Mouse (Mus musculus): Measurements from ENCODE around the gene AC124502.3. TPM values are rescaled to one million over a fixed set of nuclear protein-coding genes. Genes with fewer than 3 reads are reported as not detected.

Gene AC124502.3
- polyA plus RNA-seq, 1 experiment = 2.2 TPM

GRCm38 (mm10) chr19:5045531-5045930 lies 6.8 kb downstream of the AC124502.3 start:
- no peak for TF ChIP-seq POLR2A (IDR thresholded peaks at IDR 0.05; ENCODE audit: borderline replicate concordance, low read depth, low read length)
- no peak for TF ChIP-seq CTCF (IDR thresholded peaks at IDR 0.05; ENCODE audit: low read depth, low read length)
- no peak overlapping the region for H3K27ac ChIP-seq (ENCODE audit: insufficient read depth, low read depth, low read length)
- H3K4me1 ChIP-seq (ENCODE audit: control insufficient read depth, insufficient read depth, low read length) = peaks cover 23% of the 10 kb centered on the region
- H3K4me3 ChIP-seq (ENCODE audit: insufficient read depth, low read length) = no peak overlapping the region

GRCm38 (mm10) chr19:5048138-5049056 lies 9.7 kb downstream of the AC124502.3 start:
- no peak overlapping the region for H3K27ac ChIP-seq (ENCODE audit: insufficient read depth, low read depth, low read length)
- H3K4me3 ChIP-seq (ENCODE audit: insufficient read depth, low read length) = no peak overlapping the region
- peaks cover 21% of the 10 kb centered on the region for H3K4me1 ChIP-seq (ENCODE audit: control insufficient read depth, insufficient read depth, low read length)
- TF ChIP-seq CTCF (IDR thresholded peaks at IDR 0.05; ENCODE audit: low read depth, low read length) = no peak
- no peak for TF ChIP-seq POLR2A (IDR thresholded peaks at IDR 0.05; ENCODE audit: borderline replicate concordance, low read depth, low read length)

GRCm38 (mm10) chr19:5049325-5049724 lies 10.6 kb downstream of the AC124502.3 start:
- H3K27ac ChIP-seq (ENCODE audit: insufficient read depth, low read depth, low read length) = peak overlapping the region; percentile 62
- H3K4me3 ChIP-seq (ENCODE audit: insufficient read depth, low read length) = no peak overlapping the region
- TF ChIP-seq POLR2A (IDR thresholded peaks at IDR 0.05; ENCODE audit: borderline replicate concordance, low read depth, low read length) (no peak), CTCF (IDR thresholded peaks at IDR 0.05; ENCODE audit: low read depth, low read length) (no peak)
- peaks cover 21% of the 10 kb centered on the region for H3K4me1 ChIP-seq (ENCODE audit: control insufficient read depth, insufficient read depth, low read length)

- Histone ChIP-seq H3K27ac (ENCODE audit: insufficient read depth, low read depth, low read length) (peak within 1 kb of the TSS; percentile 62), H3K4me1 (ENCODE audit: control insufficient read depth, insufficient read depth, low read length) (peaks cover 21% of the 10 kb centered on the region), H3K4me3 (ENCODE audit: insufficient read depth, low read length) (peak within 1 kb of the TSS; percentile 44)
- TF ChIP-seq POLR2A (IDR thresholded peaks at IDR 0.05; ENCODE audit: borderline replicate concordance, low read depth, low read length) = no peak
- TF ChIP-seq CTCF (IDR thresholded peaks at IDR 0.05; ENCODE audit: low read depth, low read length) = peak; percentile 22; the same call in 1 of the 2 replicates
Measured at GRCm38 (mm10) chr19:5050047-5050905, 11.6 kb downstream of the AC124502.3 start, which contains the start of gene Rin1. Rin1 (plus strand) TSS chr19:5050481.

GRCm38 (mm10) chr19:5051031-5051430 lies 12.3 kb downstream of the AC124502.3 start:
- TF ChIP-seq CTCF (IDR thresholded peaks at IDR 0.05; ENCODE audit: low read depth, low read length) = no peak
- no peak for TF ChIP-seq POLR2A (IDR thresholded peaks at IDR 0.05; ENCODE audit: borderline replicate concordance, low read depth, low read length)
- Histone ChIP-seq H3K27ac (ENCODE audit: insufficient read depth, low read depth, low read length) (no peak overlapping the region), H3K4me1 (ENCODE audit: control insufficient read depth, insufficient read depth, low read length) (peaks cover 21% of the 10 kb centered on the region), H3K4me3 (ENCODE audit: insufficient read depth, low read length) (peak overlapping the region; percentile 44)

- H3K4me3 ChIP-seq (ENCODE audit: insufficient read depth, low read length) = no peak overlapping the region
- H3K4me1 ChIP-seq (ENCODE audit: control insufficient read depth, insufficient read depth, low read length) = peaks cover 21% of the 10 kb centered on the region
- no peak overlapping the region for H3K27ac ChIP-seq (ENCODE audit: insufficient read depth, low read depth, low read length)
- TF ChIP-seq POLR2A (IDR thresholded peaks at IDR 0.05; ENCODE audit: borderline replicate concordance, low read depth, low read length) (no peak), CTCF (IDR thresholded peaks at IDR 0.05; ENCODE audit: low read depth, low read length) (no peak)
Measured at GRCm38 (mm10) chr19:5051515-5051914, 12.8 kb downstream of the AC124502.3 start.

GRCm38 (mm10) chr19:5052166-5052822 lies 13.6 kb downstream of the AC124502.3 start:
- Histone ChIP-seq H3K27ac (ENCODE audit: insufficient read depth, low read depth, low read length) (no peak overlapping the region), H3K4me1 (ENCODE audit: control insufficient read depth, insufficient read depth, low read length) (peaks cover 21% of the 10 kb centered on the region), H3K4me3 (ENCODE audit: insufficient read depth, low read length) (no peak overlapping the region)
- no peak for TF ChIP-seq CTCF (IDR thresholded peaks at IDR 0.05; ENCODE audit: low read depth, low read length)
- TF ChIP-seq POLR2A (IDR thresholded peaks at IDR 0.05; ENCODE audit: borderline replicate concordance, low read depth, low read length) = no peak

- TF ChIP-seq CTCF (IDR thresholded peaks at IDR 0.05; ENCODE audit: low read depth, low read length) (no peak), POLR2A (IDR thresholded peaks at IDR 0.05; ENCODE audit: borderline replicate concordance, low read depth, low read length) (no peak)
- H3K4me3 ChIP-seq (ENCODE audit: insufficient read depth, low read length) = no peak overlapping the region
- no peak overlapping the region for H3K27ac ChIP-seq (ENCODE audit: insufficient read depth, low read depth, low read length)
- peaks cover 21% of the 10 kb centered on the region for H3K4me1 ChIP-seq (ENCODE audit: control insufficient read depth, insufficient read depth, low read length)
Measured at GRCm38 (mm10) chr19:5052853-5053252, 14.2 kb downstream of the AC124502.3 start.

GRCm38 (mm10) chr19:5053909-5054308 lies 15.2 kb downstream of the AC124502.3 start:
- no peak overlapping the region for H3K27ac ChIP-seq (ENCODE audit: insufficient read depth, low read depth, low read length)
- TF ChIP-seq CTCF (IDR thresholded peaks at IDR 0.05; ENCODE audit: low read depth, low read length) (peak; percentile 53), POLR2A (IDR thresholded peaks at IDR 0.05; ENCODE audit: borderline replicate concordance, low read depth, low read length) (no peak)
- peaks cover 19% of the 10 kb centered on the region for H3K4me1 ChIP-seq (ENCODE audit: control insufficient read depth, insufficient read depth, low read length)
- H3K4me3 ChIP-seq (ENCODE audit: insufficient read depth, low read length) = no peak overlapping the region
